Mouse (Mus musculus): Measurements from ENCODE around the gene D930020B18Rik. TPM values are rescaled to one million over a fixed set of nuclear protein-coding genes. Genes with fewer than 3 reads are reported as not detected.
A peak's percentile ranks its signal among the peaks of the same experiment; 100 is the strongest.

Gene D930020B18Rik
- polyA plus RNA-seq, 1 experiment from 2014 or later = 1.2 TPM

DNA sequence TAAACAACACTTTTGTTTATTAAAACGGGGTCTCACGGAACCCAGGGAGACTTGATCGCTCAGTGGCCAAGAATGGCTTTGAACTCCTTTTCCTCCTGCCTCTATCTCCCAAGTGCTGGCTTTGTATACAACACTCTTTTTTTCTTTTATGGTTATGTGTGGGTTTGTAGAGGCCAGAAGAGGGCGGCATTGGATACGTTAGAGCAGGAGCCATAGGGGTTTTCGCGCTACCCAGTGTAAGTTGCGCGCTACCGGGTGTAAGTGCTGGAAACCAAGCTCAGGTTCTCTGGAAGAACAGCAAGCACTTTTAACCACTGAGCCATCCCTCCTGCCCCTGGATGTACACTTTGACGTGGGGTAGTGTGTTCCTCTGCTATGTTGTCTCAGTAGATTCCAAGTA lies 53.2 kb downstream of the D930020B18Rik start:
- Histone ChIP-seq H3K27me3 (ENCODE audit: control insufficient read depth, insufficient read depth, low read length) (no peaks in the 10 kb centered on the region), H3K4me3 (ENCODE audit: low read depth, low read length) (no peak overlapping the region), H3K36me3 (ENCODE audit: control insufficient read depth, insufficient read depth, low read length) (no peaks in the 10 kb centered on the region), H3K9me3 (ENCODE audit: control insufficient read depth, low read length) (no peaks in the 10 kb centered on the region), H3K9ac (ENCODE audit: low read length) (no peak overlapping the region), H3K4me1 (replicated peaks; ENCODE audit: control insufficient read depth, insufficient read depth) (no peaks in the 10 kb centered on the region), H3K4me2 (replicated peaks; ENCODE audit: low read depth) (no peak overlapping the region), H3K27ac (replicated peaks) (no peak overlapping the region)
- TF ChIP-seq CTCF (IDR thresholded peaks at IDR 0.05; ENCODE audit: low read depth) (no peak), EP300 (optimal IDR thresholded peaks at IDR 0.05) (no peak)
- ATAC-seq (ENCODE audit: low FRiP score, low TSS enrichment) (no peak), DNase-seq (ENCODE audit: low spot score) (no peak)
- WGBS = 81% methylated on average over 11 of the region's 11 CpGs

- Histone ChIP-seq H3K4me2 (replicated peaks; ENCODE audit: low read depth) (no peak overlapping the region), H3K27ac (replicated peaks) (no peak overlapping the region), H3K4me1 (replicated peaks; ENCODE audit: control insufficient read depth, insufficient read depth) (no peaks in the 10 kb centered on the region), H3K4me3 (ENCODE audit: low read depth, low read length) (no peak overlapping the region), H3K9me3 (ENCODE audit: control insufficient read depth, low read length) (no peaks in the 10 kb centered on the region), H3K9ac (ENCODE audit: low read length) (no peak overlapping the region), H3K27me3 (ENCODE audit: control insufficient read depth, insufficient read depth, low read length) (no peaks in the 10 kb centered on the region), H3K36me3 (ENCODE audit: control insufficient read depth, insufficient read depth, low read length) (no peaks in the 10 kb centered on the region)
- DNase-seq (ENCODE audit: low spot score) = peak; percentile 52
- 51% methylated on average over 11 of the region's 11 CpGs for WGBS
- peak; percentile 89 for TF ChIP-seq CTCF (IDR thresholded peaks at IDR 0.05; ENCODE audit: low read depth)
- no peak for TF ChIP-seq EP300 (optimal IDR thresholded peaks at IDR 0.05)
- no peak for ATAC-seq (ENCODE audit: low FRiP score, low TSS enrichment)
Observed at GRCm38 (mm10) chr10:121701296-121702248, 60.2 kb downstream of the D930020B18Rik start.

DNA sequence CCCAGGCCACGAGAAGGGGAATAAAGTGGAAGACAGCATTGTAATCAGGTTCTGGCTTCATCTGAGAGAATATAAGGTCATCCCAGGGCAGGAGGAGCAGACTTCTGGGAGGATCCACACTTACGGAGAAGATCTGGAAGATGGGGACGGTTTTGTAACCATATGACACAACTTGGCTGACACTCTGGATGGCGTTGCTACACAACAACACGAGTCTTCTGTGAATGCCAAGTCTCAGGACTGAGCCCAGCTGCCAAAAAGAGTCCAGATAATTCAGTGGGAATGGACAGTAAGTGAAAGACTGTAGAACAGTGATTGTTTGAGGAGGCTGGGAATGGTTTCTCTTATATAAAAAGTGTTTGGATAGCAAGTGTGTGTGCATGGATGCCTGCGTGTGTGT lies 62.2 kb downstream of the D930020B18Rik start:
- Histone ChIP-seq H3K9ac (ENCODE audit: low read length) (no peak overlapping the region), H3K36me3 (ENCODE audit: control insufficient read depth, insufficient read depth, low read length) (no peaks in the 10 kb centered on the region), H3K27me3 (ENCODE audit: control insufficient read depth, insufficient read depth, low read length) (no peaks in the 10 kb centered on the region), H3K4me3 (ENCODE audit: low read depth, low read length) (no peak overlapping the region), H3K4me1 (replicated peaks; ENCODE audit: control insufficient read depth, insufficient read depth) (no peaks in the 10 kb centered on the region), H3K9me3 (ENCODE audit: control insufficient read depth, low read length) (no peaks in the 10 kb centered on the region), H3K4me2 (replicated peaks; ENCODE audit: low read depth) (no peak overlapping the region), H3K27ac (replicated peaks) (no peak overlapping the region)
- no peak; the same call in 1 of the 2 replicates for ATAC-seq (ENCODE audit: low FRiP score, low TSS enrichment)
- TF ChIP-seq CTCF (IDR thresholded peaks at IDR 0.05; ENCODE audit: low read depth) (0 out of 2 replicates have a peak, but pooled peaks have one; percentile 1), EP300 (optimal IDR thresholded peaks at IDR 0.05) (no peak)
- no peak for DNase-seq (ENCODE audit: low spot score)
- 60% methylated on average over 6 of the region's 6 CpGs for WGBS

- H3K27me3 ChIP-seq (ENCODE audit: control insufficient read depth, insufficient read depth, low read length) = no peaks in the 10 kb centered on the region
- H3K36me3 ChIP-seq (ENCODE audit: control insufficient read depth, insufficient read depth, low read length) = no peaks in the 10 kb centered on the region
- no peaks in the 10 kb centered on the region for H3K4me1 ChIP-seq (replicated peaks; ENCODE audit: control insufficient read depth, insufficient read depth)
- no peak overlapping the region for H3K27ac ChIP-seq (replicated peaks)
- DNase-seq (ENCODE audit: low spot score) (no peak), ATAC-seq (ENCODE audit: low FRiP score, low TSS enrichment) (no peak)
- no peak for TF ChIP-seq CTCF (IDR thresholded peaks at IDR 0.05; ENCODE audit: low read depth)
- TF ChIP-seq EP300 (optimal IDR thresholded peaks at IDR 0.05) = no peak
- WGBS = 88% methylated on average over 6 of the region's 6 CpGs
- no peaks in the 10 kb centered on the region for H3K9me3 ChIP-seq (ENCODE audit: control insufficient read depth, low read length)
- no peak overlapping the region for H3K4me3 ChIP-seq (ENCODE audit: low read depth, low read length)
- H3K9ac ChIP-seq (ENCODE audit: low read length) = no peak overlapping the region
- H3K4me2 ChIP-seq (replicated peaks; ENCODE audit: low read depth) = no peak overlapping the region
Observed at GRCm38 (mm10) chr10:121704871-121705270, 63.5 kb downstream of the D930020B18Rik start.

DNA sequence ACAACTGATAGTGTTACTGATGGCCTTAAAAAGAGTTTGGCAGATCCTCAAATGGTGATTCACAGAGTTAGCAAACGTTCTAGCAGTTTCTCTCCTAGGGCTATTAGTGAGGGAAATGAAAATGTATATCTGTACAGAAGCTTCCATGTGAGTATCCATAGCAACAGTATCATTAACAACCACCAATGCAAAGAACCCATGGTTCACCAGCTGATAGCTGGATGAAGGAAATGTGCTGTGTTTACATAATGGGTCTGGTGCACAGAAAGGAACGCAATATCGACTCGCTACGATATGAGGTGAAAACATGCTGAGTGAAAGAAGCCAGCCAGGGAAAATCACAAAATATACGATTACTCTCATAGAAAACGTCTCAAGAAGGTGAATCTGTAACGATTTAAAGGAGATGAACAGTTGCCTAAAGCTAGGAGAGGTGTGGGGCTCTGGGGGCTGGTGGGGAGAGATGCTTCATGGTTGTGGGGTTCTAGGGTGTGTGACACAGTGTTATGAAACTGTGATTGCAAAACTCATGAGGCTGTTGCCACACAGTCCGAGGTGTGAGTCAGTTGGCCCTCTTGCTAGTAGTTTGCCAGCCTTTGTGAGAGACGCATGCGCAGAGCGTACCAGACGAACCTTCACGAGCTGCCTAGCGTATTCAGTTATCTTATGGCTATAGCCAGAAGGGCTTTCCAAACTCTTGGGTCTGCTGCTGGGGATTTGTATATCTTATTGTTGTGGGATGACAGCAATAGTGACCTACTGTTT lies 64.2 kb downstream of the D930020B18Rik start:
- ATAC-seq (ENCODE audit: low FRiP score, low TSS enrichment) (peak; percentile 92), DNase-seq (ENCODE audit: low spot score) (peak; percentile 24)
- H3K27ac ChIP-seq (replicated peaks) = no peak overlapping the region
- H3K27me3 ChIP-seq (ENCODE audit: control insufficient read depth, insufficient read depth, low read length) = no peaks in the 10 kb centered on the region
- no peaks in the 10 kb centered on the region for H3K4me1 ChIP-seq (replicated peaks; ENCODE audit: control insufficient read depth, insufficient read depth)
- no peak overlapping the region for H3K4me3 ChIP-seq (ENCODE audit: low read depth, low read length)
- no peak overlapping the region for H3K4me2 ChIP-seq (replicated peaks; ENCODE audit: low read depth)
- TF ChIP-seq CTCF (IDR thresholded peaks at IDR 0.05; ENCODE audit: low read depth) (no peak), EP300 (optimal IDR thresholded peaks at IDR 0.05) (no peak)
- H3K36me3 ChIP-seq (ENCODE audit: control insufficient read depth, insufficient read depth, low read length) = no peaks in the 10 kb centered on the region
- WGBS = 79% methylated on average over 15 of the region's 15 CpGs
- H3K9me3 ChIP-seq (ENCODE audit: control insufficient read depth, low read length) = no peaks in the 10 kb centered on the region
- H3K9ac ChIP-seq (ENCODE audit: low read length) = no peak overlapping the region

Data from stomach, postnatal 0 days (tissue).